20 mouse cellular contexts compared by ENCODE assay signal in genomic region chr8:72418073-72418472, GRCm38 (mm10). TPM values are rescaled to one million over a fixed set of nuclear protein-coding genes. Genes with fewer than 3 reads are reported as not detected.
DNase-seq lines count a peak whose midpoint lies in the region; ATAC-seq and TF ChIP-seq lines count a peak whose summit lies in the region.
"Had no signal": no experiment of that assay in that cellular context is flagged by ENCODE, and none has a peak within 500 bp of the region (broad histone marks: within the 10 kb centered on the region; RNA-seq: fewer than 3 reads in every experiment).

No protein-coding gene starts in this region.

- no peak for TF ChIP-seq CTCF in gastrocnemius, adult 2 months (IDR thresholded peaks at IDR 0.05)
- no peak for TF ChIP-seq CTCF in MEL (IDR thresholded peaks at IDR 0.05 in 2 of 3, conservative IDR thresholded peaks at IDR 0.05 in 1 of 3; ENCODE audit: control insufficient read depth in 1 of 3, insufficient read depth in 1 of 3, low read depth in 2 of 3, low read length in 3 of 3, poor library complexity in 1 of 3, severe bottlenecking in 1 of 3)

- peaks cover 66% of the 10 kb centered on the region for H3K4me1 ChIP-seq in limb, embryonic 13.5 days
- H3K4me1 ChIP-seq in limb, embryonic 10.5 days: peaks cover 48% of the 10 kb centered on the region
- peaks cover 88% of the 10 kb centered on the region for H3K4me1 ChIP-seq in liver, embryonic 13.5 days (replicated peaks)
- H3K4me1 ChIP-seq in liver, embryonic 11.5 days (replicated peaks; ENCODE audit: control insufficient read depth, insufficient read depth, low read length): peaks cover 67% of the 10 kb centered on the region
- peaks cover 5 to 49% of the 10 kb centered on the region in 2 experiments for H3K4me1 ChIP-seq in MEL (ENCODE audit: control insufficient read depth in 1 of 2, insufficient read depth in 2 of 2, low read length in 2 of 2)

- no peak for TF ChIP-seq EP300 in MEL (IDR thresholded peaks at IDR 0.05; ENCODE audit: low read depth in 1 of 2, low read length in 2 of 2)

- no peaks in the 10 kb centered on the region for H3K27me3 ChIP-seq in limb, embryonic 13.5 days
- no peaks in the 10 kb centered on the region for H3K27me3 ChIP-seq in limb, embryonic 10.5 days (ENCODE audit: low read depth, poor library complexity, severe bottlenecking)
- no peaks in the 10 kb centered on the region for H3K27me3 ChIP-seq in liver, embryonic 13.5 days
- no peaks in the 10 kb centered on the region for H3K27me3 ChIP-seq in liver, embryonic 11.5 days (replicated peaks; ENCODE audit: control insufficient read depth, insufficient read depth, low read length)
- no peaks in the 10 kb centered on the region for H3K27me3 ChIP-seq in MEL (ENCODE audit: control insufficient read depth in 1 of 2, insufficient read depth in 2 of 2, low read length in 2 of 2)
- H3K27me3 ChIP-seq: embryonic facial prominence, embryonic 13.5 days; forebrain, embryonic 13.5 days; forebrain, embryonic 15.5 days; Patski had no signal

- no peaks in the 10 kb centered on the region for H3K9me3 ChIP-seq in limb, embryonic 13.5 days
- no peaks in the 10 kb centered on the region for H3K9me3 ChIP-seq in limb, embryonic 10.5 days (replicated peaks)
- no peaks in the 10 kb centered on the region for H3K9me3 ChIP-seq in liver, embryonic 13.5 days (replicated peaks)
- no peaks in the 10 kb centered on the region for H3K9me3 ChIP-seq in liver, embryonic 11.5 days (ENCODE audit: control insufficient read depth, low read length)
- H3K9me3 ChIP-seq in MEL (replicated peaks; ENCODE audit: insufficient read depth, low read length): no peaks in the 10 kb centered on the region
- H3K9me3 ChIP-seq: embryonic facial prominence, embryonic 13.5 days; forebrain, embryonic 13.5 days; forebrain, embryonic 15.5 days had no signal

- WGBS in limb, embryonic 13.5 days: 96% methylated on average over 4 of the region's 4 CpGs
- WGBS in limb, embryonic 10.5 days: 97% methylated on average over 4 of the region's 4 CpGs
- 82% methylated on average over 4 of the region's 4 CpGs for WGBS in liver, embryonic 13.5 days (ENCODE audit: insufficient replicate concordance)
- WGBS in liver, embryonic 11.5 days: 83% methylated on average over 4 of the region's 4 CpGs

- no peak for TF ChIP-seq RAD21 in MEL (IDR thresholded peaks at IDR 0.05; ENCODE audit: low read depth, low read length)

- 0 out of 2 replicates have a peak overlapping the region, but pooled peaks have one; percentile 26 for H3K9ac ChIP-seq in limb, embryonic 13.5 days
- H3K9ac ChIP-seq in liver, embryonic 13.5 days: peak overlapping the region; percentile 65; the same call in 1 of the 2 replicates
- H3K9ac ChIP-seq in liver, embryonic 11.5 days (ENCODE audit: low read depth, low read length): no peak overlapping the region
- H3K9ac ChIP-seq in MEL (ENCODE audit: control insufficient read depth, low read depth, low read length, poor library complexity, severe bottlenecking): no peak overlapping the region
- H3K9ac ChIP-seq: forebrain, embryonic 15.5 days; forebrain, postnatal 0 days had no signal

- peaks cover 77% of the 10 kb centered on the region for H3K79me2 ChIP-seq in MEL (ENCODE audit: control insufficient read depth, insufficient read depth, low read length, poor library complexity)

- peak overlapping the region; percentile 67; the same call in 1 of the 2 replicates for H3K27ac ChIP-seq in gastrocnemius, adult 2 months
- H3K27ac ChIP-seq in limb, embryonic 13.5 days: no peak overlapping the region
- no peak overlapping the region for H3K27ac ChIP-seq in limb, embryonic 10.5 days
- peak overlapping the region; percentile 98; the same call in 1 of the 2 replicates for H3K27ac ChIP-seq in liver, embryonic 13.5 days
- no peak overlapping the region for H3K27ac ChIP-seq in liver, embryonic 11.5 days (ENCODE audit: low read depth, low read length)
- H3K27ac ChIP-seq in MEL (ENCODE audit: control insufficient read depth, low read depth, low read length): no peak overlapping the region
- H3K27ac ChIP-seq: embryonic facial prominence, embryonic 13.5 days; forebrain, embryonic 13.5 days; forebrain, embryonic 15.5 days had no signal

- TF ChIP-seq POLR2A in MEL (IDR thresholded peaks at IDR 0.05; ENCODE audit: control insufficient read depth in 1 of 2, insufficient read depth in 1 of 2, low read depth in 1 of 2, low read length in 2 of 2, poor library complexity in 1 of 2): no peak

- H3K4me2 ChIP-seq in limb, embryonic 13.5 days (replicated peaks): no peak overlapping the region
- peak overlapping the region; percentile 19; the same call in 1 of the 2 replicates for H3K4me2 ChIP-seq in liver, embryonic 13.5 days
- no peak overlapping the region for H3K4me2 ChIP-seq in liver, embryonic 11.5 days
- H3K4me2 ChIP-seq: embryonic facial prominence, embryonic 13.5 days; forebrain, embryonic 15.5 days had no signal

- peaks cover 9% of the 10 kb centered on the region for H3K36me3 ChIP-seq in limb, embryonic 13.5 days
- H3K36me3 ChIP-seq in limb, embryonic 10.5 days: peaks cover 53% of the 10 kb centered on the region
- H3K36me3 ChIP-seq in liver, embryonic 13.5 days: 0 out of 2 replicates have a peak, but pooled peaks cover 12% of the 10 kb centered on the region
- no peaks in the 10 kb centered on the region for H3K36me3 ChIP-seq in liver, embryonic 11.5 days (ENCODE audit: control insufficient read depth, insufficient read depth, low read length)
- peaks cover 0 to 35% of the 10 kb centered on the region in 2 experiments; a peak in 2 of 4 replicates for H3K36me3 ChIP-seq in MEL (ENCODE audit: control insufficient read depth in 1 of 2, insufficient read depth in 2 of 2, low read length in 2 of 2)

- no peak for ATAC-seq in limb, embryonic 13.5 days (ENCODE audit: low FRiP score, low read depth)
- ATAC-seq in liver, embryonic 13.5 days (ENCODE audit: low read depth): no peak
- ATAC-seq in liver, embryonic 11.5 days (replicated peaks; ENCODE audit: low FRiP score): no peak
- ATAC-seq: activated CD4-positive, CD25-positive, alpha-beta regulatory T cell, adult 4 months; forebrain, embryonic 13.5 days; forebrain, embryonic 15.5 days; forebrain, postnatal 0 days; Patski had no signal

- DNase-seq in gastrocnemius, adult 2 months: peak; percentile 12
- DNase-seq in gastrocnemius, postnatal 25 days: no peak
- DNase-seq in limb, embryonic 10.5 days (ENCODE audit: low spot score): no peak
- no peak for DNase-seq in liver, embryonic 13.5 days
- no peak for DNase-seq in liver, embryonic 11.5 days (ENCODE audit: low spot score)
- DNase-seq in MEL (ENCODE audit: low read depth, low spot score): peak; percentile 33
- DNase-seq in yolk sac, embryonic 10.5 days (ENCODE audit: low spot score): no peak
- DNase-seq: adrenal gland, adult 8-10 months; adrenal gland, postnatal 14 days; cerebellum, adult 11-12 months; cerebellum, adult 2 months; cerebellum, adult 9-10 months; cerebellum, postnatal 10 days; forebrain, postnatal 0 days had no signal

- intact Hi-C loops in gastrocnemius, adult 2 months (cut with DNase I): no loop called here

- H3K4me3 ChIP-seq in gastrocnemius, adult 2 months: no peak overlapping the region
- no peak overlapping the region for H3K4me3 ChIP-seq in limb, embryonic 13.5 days
- no peak overlapping the region for H3K4me3 ChIP-seq in limb, embryonic 10.5 days
- H3K4me3 ChIP-seq in liver, embryonic 13.5 days (replicated peaks): no peak overlapping the region
- no peak overlapping the region for H3K4me3 ChIP-seq in liver, embryonic 11.5 days (ENCODE audit: low read depth, low read length)
- no peak overlapping the region for H3K4me3 ChIP-seq in MEL (ENCODE audit: control insufficient read depth in 1 of 2, insufficient read depth in 1 of 2, low read depth in 2 of 2, low read length in 2 of 2)
- H3K4me3 ChIP-seq: embryonic facial prominence, embryonic 13.5 days; forebrain, embryonic 13.5 days; forebrain, embryonic 15.5 days had no signal

RNA-seq across cellular contexts. Expression of gene Eps15l1, which starts 3.2 kb away (rescaled TPM):
- total RNA-seq in gastrocnemius, adult 2 months (2021): 10 to 100 TPM; 25.5 to 27.5 TPM
- total RNA-seq in gastrocnemius, postnatal 25 days (2021): 10 to 100 TPM; 22.7 to 23.9 TPM
- polyA plus RNA-seq in limb, embryonic 13.5 days (2015; fragmentation: Nextera tagmentation; extraction: Ambion mirVana): 61.5 and 65.3 TPM in 2 replicates
- polyA plus RNA-seq in limb, embryonic 10.5 days (2016; fragmentation: Nextera tagmentation; extraction: Ambion mirVana): 75.3 and 85.1 TPM in 2 replicates
- 17.5 and 21.1 TPM in 2 replicates for polyA plus RNA-seq in liver, embryonic 13.5 days (2015; fragmentation: Nextera tagmentation; extraction: Ambion mirVana)
- polyA plus RNA-seq in liver, embryonic 11.5 days (2014; fragmentation: Nextera tagmentation; extraction: Ambion mirVana): 45.8 and 47.4 TPM in 2 replicates
- 18.6 and 19.1 TPM in 2 replicates for total RNA-seq in MEL (2012; rRNA removed)
- polyA plus RNA-seq in MEL (2012; ENCODE audit: insufficient read depth in 1 of 2, insufficient read length in 2 of 2, low read depth in 1 of 2, low replicate concordance in 2 of 2, missing spikeins in 1 of 2): 10 to 100 TPM in 1 of 2 experiments, not detected in 1; 40.8 TPM

RNA-seq across cellular contexts. Expression of gene Calr3, which starts 25.6 kb away (rescaled TPM):
- total RNA-seq in gastrocnemius, adult 2 months (2021): 1 to 10 TPM; 3.1 to 4.2 TPM
- total RNA-seq in gastrocnemius, postnatal 25 days (2021): 1 to 10 TPM; 2.1 to 2.5 TPM
- polyA plus RNA-seq in limb, embryonic 13.5 days (2015; fragmentation: Nextera tagmentation; extraction: Ambion mirVana): 1.4 and 1.5 TPM in 2 replicates
- polyA plus RNA-seq in limb, embryonic 10.5 days (2016; fragmentation: Nextera tagmentation; extraction: Ambion mirVana): 0.54 and 0.90 TPM in 2 replicates
- polyA plus RNA-seq in liver, embryonic 13.5 days (2015; fragmentation: Nextera tagmentation; extraction: Ambion mirVana): 0.59 and 0.93 TPM in 2 replicates
- polyA plus RNA-seq in liver, embryonic 11.5 days (2014; fragmentation: Nextera tagmentation; extraction: Ambion mirVana): 2.2 TPM in 2 replicates
- 3.9 and 4.0 TPM in 2 replicates for total RNA-seq in MEL (2012; rRNA removed)
- polyA plus RNA-seq in MEL (2012; ENCODE audit: insufficient read depth in 1 of 2, insufficient read length in 2 of 2, low read depth in 1 of 2, low replicate concordance in 2 of 2, missing spikeins in 1 of 2): 1 to 10 TPM in 1 of 2 experiments, not detected in 1; 2.7 TPM

RNA-seq across cellular contexts. Expression of gene 1700030K09Rik, which starts 25.6 kb away (rescaled TPM):
- 1 to 10 TPM; 3.3 to 4.8 TPM for total RNA-seq in gastrocnemius, adult 2 months (2021)
- 1 to 10 TPM; 2.9 to 3.2 TPM for total RNA-seq in gastrocnemius, postnatal 25 days (2021)
- 18.1 and 19.2 TPM in 2 replicates for polyA plus RNA-seq in limb, embryonic 13.5 days (2015; fragmentation: Nextera tagmentation; extraction: Ambion mirVana)
- 14.6 and 16.1 TPM in 2 replicates for polyA plus RNA-seq in limb, embryonic 10.5 days (2016; fragmentation: Nextera tagmentation; extraction: Ambion mirVana)
- 4.2 and 5.0 TPM in 2 replicates for polyA plus RNA-seq in liver, embryonic 13.5 days (2015; fragmentation: Nextera tagmentation; extraction: Ambion mirVana)
- polyA plus RNA-seq in liver, embryonic 11.5 days (2014; fragmentation: Nextera tagmentation; extraction: Ambion mirVana): 11.6 and 14.0 TPM in 2 replicates
- 8.4 and 9.2 TPM in 2 replicates for total RNA-seq in MEL (2012; rRNA removed)
- polyA plus RNA-seq in MEL (2012; ENCODE audit: insufficient read depth in 1 of 2, insufficient read length in 2 of 2, low read depth in 1 of 2, low replicate concordance in 2 of 2, missing spikeins in 1 of 2): 10 to 100 TPM in 1 of 2 experiments, not detected in 1; 10.3 TPM

RNA-seq across cellular contexts. Expression of gene Cherp, which starts 57.0 kb away (rescaled TPM):
- 10 to 100 TPM; 19.7 to 26.1 TPM for total RNA-seq in gastrocnemius, adult 2 months (2021)
- total RNA-seq in gastrocnemius, postnatal 25 days (2021): 10 to 100 TPM; 21.1 to 26.0 TPM
- 59.1 and 69.8 TPM in 2 replicates for polyA plus RNA-seq in limb, embryonic 13.5 days (2015; fragmentation: Nextera tagmentation; extraction: Ambion mirVana)
- polyA plus RNA-seq in limb, embryonic 10.5 days (2016; fragmentation: Nextera tagmentation; extraction: Ambion mirVana): 107 and 116 TPM in 2 replicates
- polyA plus RNA-seq in liver, embryonic 13.5 days (2015; fragmentation: Nextera tagmentation; extraction: Ambion mirVana): 21.4 and 31.4 TPM in 2 replicates
- polyA plus RNA-seq in liver, embryonic 11.5 days (2014; fragmentation: Nextera tagmentation; extraction: Ambion mirVana): 90.1 and 92.8 TPM in 2 replicates
- 21.1 and 24.6 TPM in 2 replicates for total RNA-seq in MEL (2012; rRNA removed)
- polyA plus RNA-seq in MEL (2012; ENCODE audit: insufficient read depth in 1 of 2, insufficient read length in 2 of 2, low read depth in 1 of 2, low replicate concordance in 2 of 2, missing spikeins in 1 of 2): 100 to 1,000 TPM in 1 of 2 experiments, 10 to 100 TPM in 1; 78.0 to 106 TPM

Comparison
In these comparisons a context has a peak if more than half of its experiments do, and no peak if none do; other contexts are left out.
1. DNase-seq: peak in gastrocnemius, adult 2 months (single experiment) and MEL (single experiment); none in gastrocnemius, postnatal 25 days (single experiment), limb, embryonic 10.5 days (single experiment), liver, embryonic 13.5 days (single experiment), liver, embryonic 11.5 days (single experiment) and yolk sac, embryonic 10.5 days (single experiment).
2. H3K27ac ChIP-seq: peak in gastrocnemius, adult 2 months (single experiment) and liver, embryonic 13.5 days (single experiment); none in limb, embryonic 13.5 days (single experiment), limb, embryonic 10.5 days (single experiment), liver, embryonic 11.5 days (single experiment) and MEL (single experiment).
3. H3K9ac ChIP-seq: peak in limb, embryonic 13.5 days (single experiment) and liver, embryonic 13.5 days (single experiment); none in liver, embryonic 11.5 days (single experiment) and MEL (single experiment).